ENCODE assay signal across 21 mouse cellular contexts in genomic region chr10:58935606-58936005, GRCm38 (mm10).
A peak's percentile ranks its signal among the peaks of the same experiment; 100 is the strongest.
DNase-seq lines count a peak whose midpoint lies in the region; ATAC-seq and TF ChIP-seq lines count a peak whose summit lies in the region.
"Had no signal": no experiment of that assay in that cellular context is flagged by ENCODE, and none has a peak within 500 bp of the region (broad histone marks: within the 10 kb centered on the region; RNA-seq: fewer than 3 reads in every experiment).

No protein-coding gene starts in this region.

- ATAC-seq in embryonic facial prominence, embryonic 14.5 days (ENCODE audit: low read depth), result no peak
- no peak for ATAC-seq in stomach, embryonic 16.5 days (ENCODE audit: insufficient read depth, low FRiP score)
- no peak for ATAC-seq in stomach, postnatal 0 days (ENCODE audit: low FRiP score, low TSS enrichment)
- ATAC-seq in midbrain, embryonic 13.5 days, result no peak
- no peak for ATAC-seq in hindbrain, embryonic 14.5 days (ENCODE audit: low FRiP score)
- ATAC-seq: liver, embryonic 12.5 days; Patski had no signal

- peak; percentile 23 for DNase-seq in embryonic facial prominence, embryonic 14.5 days (ENCODE audit: low spot score)
- no peak for DNase-seq in embryonic facial prominence, embryonic 10.5 days (ENCODE audit: low spot score)
- peak; percentile 7 to 22 for DNase-seq in kidney, postnatal 4 days
- no peak for DNase-seq in kidney, adult 9 months
- no peak for DNase-seq in stomach, postnatal 0 days (ENCODE audit: low spot score)
- no peak for DNase-seq in hindbrain, embryonic 14.5 days (ENCODE audit: low spot score)
- DNase-seq: adrenal gland, adult 8-10 months; cerebellum, adult 11 months; embryo, embryonic 11 days; gastrocnemius, adult 2 months; kidney, adult 11 months; lung, adult 2 months; thymus, postnatal 25 days had no signal

- no peak overlapping the region for H3K4me3 ChIP-seq in embryonic facial prominence, embryonic 14.5 days (ENCODE audit: low read depth, low read length)
- no peak overlapping the region for H3K4me3 ChIP-seq in embryonic facial prominence, embryonic 10.5 days
- H3K4me3 ChIP-seq in stomach, embryonic 16.5 days (replicated peaks; ENCODE audit: low read length), result no peak overlapping the region
- H3K4me3 ChIP-seq in stomach, postnatal 0 days (ENCODE audit: low read depth, low read length), result no peak overlapping the region
- no peak overlapping the region for H3K4me3 ChIP-seq in midbrain, embryonic 13.5 days (replicated peaks)
- no peak overlapping the region for H3K4me3 ChIP-seq in hindbrain, embryonic 14.5 days (replicated peaks; ENCODE audit: low read length)
- H3K4me3 ChIP-seq: gastrocnemius, adult 2 months; heart, embryonic 12.5 days; limb, embryonic 12.5 days; liver, embryonic 12.5 days had no signal

- no peak overlapping the region for H3K9ac ChIP-seq in embryonic facial prominence, embryonic 14.5 days (ENCODE audit: low read depth, low read length)
- no peak overlapping the region for H3K9ac ChIP-seq in stomach, embryonic 16.5 days (ENCODE audit: low read length)
- H3K9ac ChIP-seq in stomach, postnatal 0 days (ENCODE audit: low read length), result no peak overlapping the region
- H3K9ac ChIP-seq in midbrain, embryonic 13.5 days (replicated peaks), result no peak overlapping the region
- H3K9ac ChIP-seq in hindbrain, embryonic 14.5 days, result no peak overlapping the region
- H3K9ac ChIP-seq: heart, embryonic 12.5 days; limb, embryonic 12.5 days; liver, embryonic 12.5 days had no signal

- WGBS in embryonic facial prominence, embryonic 14.5 days, result 49% methylated on average over 6 of the region's 6 CpGs
- 46% methylated on average over 6 of the region's 6 CpGs for WGBS in embryonic facial prominence, embryonic 10.5 days
- WGBS in stomach, embryonic 16.5 days, result 82% methylated on average over 6 of the region's 6 CpGs
- WGBS in stomach, postnatal 0 days, result 93% methylated on average over 6 of the region's 6 CpGs
- WGBS in midbrain, embryonic 13.5 days, result 65% methylated on average over 6 of the region's 6 CpGs
- WGBS in hindbrain, embryonic 14.5 days, result 41% methylated on average over 6 of the region's 6 CpGs

- H3K27ac ChIP-seq in embryonic facial prominence, embryonic 14.5 days (replicated peaks; ENCODE audit: low read depth, low read length), result no peak overlapping the region
- no peak overlapping the region for H3K27ac ChIP-seq in embryonic facial prominence, embryonic 10.5 days (replicated peaks)
- H3K27ac ChIP-seq in stomach, embryonic 16.5 days (ENCODE audit: low read length), result peak overlapping the region; percentile 48; the same call in 1 of the 2 replicates
- H3K27ac ChIP-seq in stomach, postnatal 0 days (replicated peaks), result no peak overlapping the region
- no peak overlapping the region for H3K27ac ChIP-seq in midbrain, embryonic 13.5 days
- H3K27ac ChIP-seq in hindbrain, embryonic 14.5 days, result no peak overlapping the region
- H3K27ac ChIP-seq: gastrocnemius, adult 2 months; kidney, postnatal 0 days; limb, embryonic 12.5 days; liver, embryonic 12.5 days had no signal

- no peaks in the 10 kb centered on the region for H3K9me3 ChIP-seq in embryonic facial prominence, embryonic 14.5 days (ENCODE audit: control insufficient read depth, low read length)
- H3K9me3 ChIP-seq in embryonic facial prominence, embryonic 10.5 days, result no peaks in the 10 kb centered on the region
- H3K9me3 ChIP-seq in stomach, embryonic 16.5 days (replicated peaks; ENCODE audit: control insufficient read depth, low read length), result no peaks in the 10 kb centered on the region
- no peaks in the 10 kb centered on the region for H3K9me3 ChIP-seq in stomach, postnatal 0 days (ENCODE audit: control insufficient read depth, low read length)
- H3K9me3 ChIP-seq in midbrain, embryonic 13.5 days, result no peaks in the 10 kb centered on the region
- H3K9me3 ChIP-seq in hindbrain, embryonic 14.5 days (ENCODE audit: control insufficient read depth, low read length), result no peaks in the 10 kb centered on the region
- H3K9me3 ChIP-seq: limb, embryonic 12.5 days; liver, embryonic 12.5 days had no signal

- 0 out of 2 replicates have a peak, but pooled peaks cover 18% of the 10 kb centered on the region for H3K4me1 ChIP-seq in embryonic facial prominence, embryonic 14.5 days (ENCODE audit: control insufficient read depth, insufficient read depth, low read length)
- peaks cover 20% of the 10 kb centered on the region for H3K4me1 ChIP-seq in embryonic facial prominence, embryonic 10.5 days
- H3K4me1 ChIP-seq in stomach, embryonic 16.5 days (ENCODE audit: control insufficient read depth, insufficient read depth, low read length), result peaks cover 17% of the 10 kb centered on the region; the same call in 1 of the 2 replicates
- H3K4me1 ChIP-seq in stomach, postnatal 0 days (replicated peaks; ENCODE audit: control insufficient read depth, insufficient read depth), result no peaks in the 10 kb centered on the region; the same call in 1 of the 2 replicates
- peaks cover 18% of the 10 kb centered on the region for H3K4me1 ChIP-seq in midbrain, embryonic 13.5 days (replicated peaks)
- H3K4me1 ChIP-seq in hindbrain, embryonic 14.5 days (replicated peaks; ENCODE audit: control insufficient read depth, insufficient read depth, low read length), result peaks cover 17% of the 10 kb centered on the region
- H3K4me1 ChIP-seq: liver, embryonic 12.5 days had no signal

- no peaks in the 10 kb centered on the region for H3K36me3 ChIP-seq in embryonic facial prominence, embryonic 14.5 days (ENCODE audit: control insufficient read depth, insufficient read depth, low read length)
- H3K36me3 ChIP-seq in embryonic facial prominence, embryonic 10.5 days (replicated peaks), result no peaks in the 10 kb centered on the region
- H3K36me3 ChIP-seq in stomach, embryonic 16.5 days (ENCODE audit: control insufficient read depth, insufficient read depth, low read length), result no peaks in the 10 kb centered on the region
- no peaks in the 10 kb centered on the region for H3K36me3 ChIP-seq in stomach, postnatal 0 days (ENCODE audit: control insufficient read depth, insufficient read depth, low read length)
- no peaks in the 10 kb centered on the region for H3K36me3 ChIP-seq in midbrain, embryonic 13.5 days
- H3K36me3 ChIP-seq in hindbrain, embryonic 14.5 days (replicated peaks; ENCODE audit: control insufficient read depth, insufficient read depth), result no peaks in the 10 kb centered on the region
- H3K36me3 ChIP-seq: heart, embryonic 12.5 days; limb, embryonic 12.5 days; liver, embryonic 12.5 days had no signal

- no peak for TF ChIP-seq CTCF in stomach, postnatal 0 days (IDR thresholded peaks at IDR 0.05; ENCODE audit: low read depth)

- H3K27me3 ChIP-seq in embryonic facial prominence, embryonic 14.5 days (replicated peaks; ENCODE audit: control insufficient read depth, insufficient read depth, low read length), result 0 out of 2 replicates have a peak, but pooled peaks cover 3% of the 10 kb centered on the region
- no peaks in the 10 kb centered on the region for H3K27me3 ChIP-seq in embryonic facial prominence, embryonic 10.5 days (replicated peaks; ENCODE audit: low read depth, poor library complexity, severe bottlenecking)
- no peaks in the 10 kb centered on the region for H3K27me3 ChIP-seq in stomach, embryonic 16.5 days (ENCODE audit: control insufficient read depth, insufficient read depth, low read length)
- no peaks in the 10 kb centered on the region for H3K27me3 ChIP-seq in stomach, postnatal 0 days (ENCODE audit: control insufficient read depth, insufficient read depth, low read length)
- H3K27me3 ChIP-seq in midbrain, embryonic 13.5 days, result no peaks in the 10 kb centered on the region
- H3K27me3 ChIP-seq in hindbrain, embryonic 14.5 days (ENCODE audit: control insufficient read depth, insufficient read depth, low read length), result no peaks in the 10 kb centered on the region
- H3K27me3 ChIP-seq: liver, embryonic 12.5 days had no signal

- TF ChIP-seq EP300 in stomach, postnatal 0 days (optimal IDR thresholded peaks at IDR 0.05), result no peak

- H3K4me2 ChIP-seq in embryonic facial prominence, embryonic 14.5 days (ENCODE audit: low read depth, low read length), result no peak overlapping the region
- H3K4me2 ChIP-seq in stomach, embryonic 16.5 days (ENCODE audit: low read depth, low read length), result no peak overlapping the region
- no peak overlapping the region for H3K4me2 ChIP-seq in stomach, postnatal 0 days (replicated peaks; ENCODE audit: low read depth)
- H3K4me2 ChIP-seq in midbrain, embryonic 13.5 days (replicated peaks), result no peak overlapping the region
- H3K4me2 ChIP-seq in hindbrain, embryonic 14.5 days (replicated peaks), result no peak overlapping the region
- H3K4me2 ChIP-seq: heart, embryonic 12.5 days; limb, embryonic 12.5 days; liver, embryonic 12.5 days; midbrain, embryonic 11.5 days had no signal

Comparison
In these comparisons a context has a peak if more than half of its experiments do, and no peak if none do; other contexts are left out.
1. DNase-seq: peak in embryonic facial prominence, embryonic 14.5 days (single experiment) and kidney, postnatal 4 days (2 of 2); none in embryonic facial prominence, embryonic 10.5 days (single experiment), kidney, adult 9 months (single experiment), stomach, postnatal 0 days (single experiment) and hindbrain, embryonic 14.5 days (single experiment).